Mouse (Mus musculus): Measurements from ENCODE around the gene Ero1lb.
A peak's percentile ranks its signal among the peaks of the same experiment; 100 is the strongest.

Gene Ero1lb

GRCm38 (mm10) chr13:12565621-12566390, at the start of gene Ero1lb:
Gene Ero1lb (plus strand): TSS chr13:12565874.
- peak; percentile 98 for ATAC-seq (ENCODE audit: low TSS enrichment)

GRCm38 (mm10) chr13:12519371-12519770, 46.3 kb upstream of the Ero1lb start:
- no peak for ATAC-seq (ENCODE audit: low TSS enrichment)

GRCm38 (mm10) chr13:12519955-12520584, 45.6 kb upstream of the Ero1lb start, which contains the start of gene Edaradd:
Gene Edaradd (minus strand): TSS chr13:12520438.
- peak; percentile 93 for ATAC-seq (ENCODE audit: low TSS enrichment)

- ATAC-seq (ENCODE audit: low TSS enrichment), result no peak
Measured at GRCm38 (mm10) chr13:12522346-12522745, 43.3 kb upstream of the Ero1lb start.

- no peak for ATAC-seq (ENCODE audit: low TSS enrichment)
Measured at GRCm38 (mm10) chr13:12525678-12526077, 40.0 kb upstream of the Ero1lb start.

GRCm38 (mm10) chr13:12534628-12535027, 31.0 kb upstream of the Ero1lb start:
- no peak for ATAC-seq (ENCODE audit: low TSS enrichment)

- 0 out of 2 replicates have a peak, but pooled peaks have one; percentile 41 for ATAC-seq (ENCODE audit: low TSS enrichment)
Measured at GRCm38 (mm10) chr13:12537971-12538370, 27.7 kb upstream of the Ero1lb start.

GRCm38 (mm10) chr13:12539716-12540115, 26.0 kb upstream of the Ero1lb start:
- peak; percentile 73 for ATAC-seq (ENCODE audit: low TSS enrichment)

GRCm38 (mm10) chr13:12540119-12540518, 25.6 kb upstream of the Ero1lb start:
- ATAC-seq (ENCODE audit: low TSS enrichment), result peak; percentile 27

- ATAC-seq (ENCODE audit: low TSS enrichment), result peak; percentile 39; the same call in 1 of the 2 replicates
Measured at GRCm38 (mm10) chr13:12542006-12542981, 23.4 kb upstream of the Ero1lb start.

GRCm38 (mm10) chr13:12543246-12543645, 22.4 kb upstream of the Ero1lb start:
- no peak for ATAC-seq (ENCODE audit: low TSS enrichment)

GRCm38 (mm10) chr13:12543880-12544568, 21.6 kb upstream of the Ero1lb start:
- ATAC-seq (ENCODE audit: low TSS enrichment), result no peak

GRCm38 (mm10) chr13:12554211-12554610, 11.5 kb upstream of the Ero1lb start:
- no peak for ATAC-seq (ENCODE audit: low TSS enrichment)

GRCm38 (mm10) chr13:12559044-12559443, 6.6 kb upstream of the Ero1lb start:
- ATAC-seq (ENCODE audit: low TSS enrichment), result no peak

GRCm38 (mm10) chr13:12559462-12560120, 6.1 kb upstream of the Ero1lb start:
- no peak for ATAC-seq (ENCODE audit: low TSS enrichment)

GRCm38 (mm10) chr13:12561729-12562128, 3.9 kb upstream of the Ero1lb start:
- no peak for ATAC-seq (ENCODE audit: low TSS enrichment)

- no peak for ATAC-seq (ENCODE audit: low TSS enrichment)
Measured at GRCm38 (mm10) chr13:12562256-12562655, 3.4 kb upstream of the Ero1lb start.

- no peak for ATAC-seq (ENCODE audit: low TSS enrichment)
Measured at GRCm38 (mm10) chr13:12567936-12568335, 2.3 kb downstream of the Ero1lb start.

GRCm38 (mm10) chr13:12568597-12569469, 3.2 kb downstream of the Ero1lb start:
- no peak for ATAC-seq (ENCODE audit: low TSS enrichment)

- ATAC-seq (ENCODE audit: low TSS enrichment), result no peak
Measured at GRCm38 (mm10) chr13:12569741-12570140, 4.1 kb downstream of the Ero1lb start.
